Mouse (Mus musculus) myocyte (in vitro differentiated cells): ENCODE results near the gene Teddm2. TPM values are rescaled to one million over a fixed set of nuclear protein-coding genes. Genes with fewer than 3 reads are reported as not detected.

Experiments
- H3K27me3 ChIP-seq: one replicate; pipeline ENCODE4 v1.6.1; 2011; ENCODE audit not compliant: control insufficient read depth, insufficient read depth, insufficient read length
- H3K36me3 ChIP-seq: one replicate; pipeline ENCODE4 v1.6.1; 2011; ENCODE audit not compliant: control insufficient read depth, insufficient read depth
- H3K4me2 ChIP-seq: one replicate; pipeline ENCODE4 v1.6.1; 2011; ENCODE audit warnings: low read depth, control low read depth
- H3K4me3 ChIP-seq: one replicate; pipeline ENCODE4 v1.5.1; 2011; ENCODE audit warnings: mild to moderate bottlenecking, control low read depth, moderate library complexity
- H3K79me2 ChIP-seq: one replicate; pipeline ENCODE4 v1.6.1; 2011; ENCODE audit not compliant: control insufficient read depth, insufficient read depth
- H3ac ChIP-seq: one replicate; pipeline ENCODE4 v1.6.1; 2011; ENCODE audit not compliant: control insufficient read depth, insufficient read length
- CEBPB ChIP-seq: IDR thresholded peaks from 2 replicates; pipeline ENCODE4 v1.6.1; 2011; ENCODE audit warnings: mild to moderate bottlenecking, moderate library complexity; ENCODE audit not compliant: poor library complexity, insufficient read depth, severe bottlenecking
- E2F4 ChIP-seq: IDR thresholded peaks from one replicate; pipeline ENCODE4 v1.6.1; 2011; ENCODE audit warnings: mild to moderate bottlenecking, control low read depth, moderate library complexity; ENCODE audit not compliant: insufficient read depth
- MAX ChIP-seq: IDR thresholded peaks from one replicate; pipeline ENCODE4 v1.6.1; 2011; ENCODE audit warnings: low read depth, mild to moderate bottlenecking, control low read depth
- MYOD1 ChIP-seq, 3 experiments: IDR thresholded peaks; one replicate each; pipeline ENCODE4 v1.6.1; 2011; ENCODE audit warnings: control low read depth in 2 of 3, low read depth in 2 of 3, mild to moderate bottlenecking in 2 of 3, moderate library complexity in 1 of 3; ENCODE audit not compliant: insufficient read length in 2 of 3, control insufficient read depth in 1 of 3
- MYOG ChIP-seq, 3 experiments: IDR thresholded peaks; one replicate each; pipeline ENCODE4 v1.6.1; 2011; ENCODE audit warnings: control low read depth in 2 of 3, low read depth in 2 of 3, mild to moderate bottlenecking in 2 of 3; ENCODE audit not compliant: insufficient read length in 2 of 3, control insufficient read depth in 1 of 3, insufficient read depth in 1 of 3
- POLR2A ChIP-seq: IDR thresholded peaks from one replicate; pipeline ENCODE4 v1.6.1; 2011; ENCODE audit warnings: low read depth, mild to moderate bottlenecking, control low read depth, moderate library complexity; ENCODE audit not compliant: insufficient read length
- POLR2AphosphoS2 ChIP-seq: IDR thresholded peaks from one replicate; pipeline ENCODE4 v1.6.1; 2011; ENCODE audit warnings: low read depth, control low read depth; ENCODE audit not compliant: insufficient read length
- REST ChIP-seq: IDR thresholded peaks from one replicate; pipeline ENCODE4 v1.6.1; 2011; ENCODE audit warnings: mild to moderate bottlenecking, control low read depth, moderate library complexity; ENCODE audit not compliant: insufficient read depth, insufficient read length
- SRF ChIP-seq: IDR thresholded peaks from one replicate; pipeline ENCODE4 v1.6.1; 2011; ENCODE audit warnings: low read depth; ENCODE audit not compliant: control insufficient read depth, insufficient read length
- TCF12 ChIP-seq: IDR thresholded peaks from one replicate; pipeline ENCODE4 v1.6.1; 2011; ENCODE audit warnings: mild to moderate bottlenecking, control low read depth; ENCODE audit not compliant: poor library complexity, insufficient read depth, severe bottlenecking
- TCF3 ChIP-seq: IDR thresholded peaks from one replicate; pipeline ENCODE4 v1.6.1; 2011; ENCODE audit warnings: low read depth, control low read depth; ENCODE audit not compliant: insufficient read length
- USF1 ChIP-seq: IDR thresholded peaks from one replicate; pipeline ENCODE4 v1.6.1; 2011; ENCODE audit warnings: low read depth, mild to moderate bottlenecking, control low read depth, moderate library complexity
- polyA plus RNA-seq: library from polyadenylated mRNA; unstranded; fragments of >200 nt; fragmentation: generic; extraction: Trizol; gene quantifications from one replicate; pipeline ENCODE4 v1.2.1, GENCODE M21; 2012; ENCODE audit warnings: missing spikeins

The Teddm2 gene
- polyA plus RNA-seq, 1 experiment: 0.20 TPM

DNA sequence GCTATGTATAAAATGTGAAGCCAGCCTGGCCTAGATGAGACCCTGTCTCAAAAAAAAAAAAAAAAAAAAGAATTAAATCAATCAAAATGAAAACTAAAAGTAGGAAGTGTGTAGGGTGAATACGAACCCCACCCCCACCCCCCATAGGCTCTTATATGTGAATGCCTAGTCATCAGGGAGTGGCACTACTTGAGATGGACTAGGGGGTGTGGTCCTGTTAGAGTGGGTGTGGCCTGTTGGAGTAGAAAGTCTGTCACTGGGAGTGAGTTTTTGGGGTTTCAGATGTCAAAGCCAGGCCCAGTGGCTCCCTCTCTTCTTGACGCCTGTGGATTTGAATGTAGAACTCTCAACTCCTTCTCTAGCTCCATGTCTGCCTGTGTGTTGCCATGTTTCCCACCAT lies 37.0 kb upstream of the Teddm2 start:
- TF ChIP-seq TCF3: no peak
- no peak for TF ChIP-seq USF1
- no peak for TF ChIP-seq REST
- TF ChIP-seq E2F4: no peak
- no peak for TF ChIP-seq POLR2AphosphoS2
- no peak for TF ChIP-seq MYOD1 (IDR thresholded peaks at IDR 0.05; ENCODE audit: control insufficient read depth in 1 of 3, insufficient read length in 2 of 3, low read depth in 2 of 3)
- Histone ChIP-seq H3ac (no peak overlapping the region), H3K36me3 (no peaks in the 10 kb centered on the region), H3K79me2 (no peaks in the 10 kb centered on the region), H3K4me3 (no peak overlapping the region), H3K4me2 (no peak overlapping the region), H3K27me3 (no peaks in the 10 kb centered on the region)

- Histone ChIP-seq H3K4me2 (no peak overlapping the region), H3K79me2 (no peaks in the 10 kb centered on the region), H3K4me3 (no peak overlapping the region), H3ac (no peak overlapping the region), H3K36me3 (no peaks in the 10 kb centered on the region), H3K27me3 (no peaks in the 10 kb centered on the region)
- TF ChIP-seq TCF3: no peak
- no peak for TF ChIP-seq POLR2A
- no peak for TF ChIP-seq POLR2AphosphoS2
These were observed 35.9 kb upstream of the Teddm2 start for GRCm38 (mm10) chr1:153935844-153936380.

DNA sequence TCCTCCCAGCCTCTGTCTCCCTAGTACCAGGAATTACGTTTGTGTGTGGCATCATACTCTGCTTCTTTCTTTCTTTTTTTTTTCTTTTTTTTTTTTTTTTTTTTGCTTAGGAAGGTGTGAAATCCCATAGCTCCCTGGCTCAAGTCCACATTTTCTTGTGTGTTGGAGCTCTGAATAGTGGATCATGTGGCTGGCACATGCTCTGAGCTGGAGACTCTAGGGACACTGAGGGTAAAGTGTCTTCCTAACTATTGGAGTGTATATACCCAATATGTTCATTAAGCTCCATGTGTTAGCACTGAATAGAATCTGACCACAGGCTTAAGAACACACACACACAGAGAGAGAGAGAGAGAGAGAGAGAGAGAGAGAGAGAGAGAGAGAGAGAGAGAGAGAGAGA lies 33.7 kb upstream of the Teddm2 start:
- H3K36me3 ChIP-seq: no peaks in the 10 kb centered on the region
- TF ChIP-seq MYOD1 (IDR thresholded peaks at IDR 0.05; ENCODE audit: control insufficient read depth in 1 of 3, insufficient read length in 2 of 3, low read depth in 2 of 3) (no peak), MAX (no peak), USF1 (no peak), SRF (no peak), TCF3 (no peak)
- no peaks in the 10 kb centered on the region for H3K27me3 ChIP-seq
- no peak overlapping the region for H3ac ChIP-seq
- no peak overlapping the region for H3K4me2 ChIP-seq
- no peak overlapping the region for H3K4me3 ChIP-seq
- no peaks in the 10 kb centered on the region for H3K79me2 ChIP-seq

- Histone ChIP-seq H3ac (no peak overlapping the region), H3K4me2 (no peak overlapping the region), H3K36me3 (no peaks in the 10 kb centered on the region), H3K79me2 (no peaks in the 10 kb centered on the region), H3K4me3 (no peak overlapping the region), H3K27me3 (no peaks in the 10 kb centered on the region)
- TF ChIP-seq MAX (no peak), POLR2AphosphoS2 (no peak), TCF3 (no peak), CEBPB (no peak), MYOD1 (IDR thresholded peaks at IDR 0.05; ENCODE audit: control insufficient read depth in 1 of 3, insufficient read length in 2 of 3, low read depth in 2 of 3) (no peak), TCF12 (no peak), E2F4 (no peak)
These were observed 30.4 kb upstream of the Teddm2 start for GRCm38 (mm10) chr1:153930431-153930830.

- H3K27me3 ChIP-seq: no peaks in the 10 kb centered on the region
- no peaks in the 10 kb centered on the region for H3K36me3 ChIP-seq
- H3K4me3 ChIP-seq: no peak overlapping the region
- no peak overlapping the region for H3K4me2 ChIP-seq
- TF ChIP-seq SRF: no peak
- no peak for TF ChIP-seq TCF3
- TF ChIP-seq MYOG (IDR thresholded peaks at IDR 0.05; ENCODE audit: control insufficient read depth in 1 of 3, insufficient read depth in 1 of 3, insufficient read length in 2 of 3, low read depth in 2 of 3): no peak
- TF ChIP-seq POLR2AphosphoS2: no peak
- TF ChIP-seq REST: no peak
- TF ChIP-seq CEBPB: no peak
- no peak for TF ChIP-seq MYOD1 (IDR thresholded peaks at IDR 0.05; ENCODE audit: control insufficient read depth in 1 of 3, insufficient read length in 2 of 3, low read depth in 2 of 3)
- no peaks in the 10 kb centered on the region for H3K79me2 ChIP-seq
- H3ac ChIP-seq: no peak overlapping the region
These were observed 24.7 kb upstream of the Teddm2 start for GRCm38 (mm10) chr1:153924395-153925385.
